Mouse (Mus musculus): ENCODE data around the gene 4930568D16Rik. TPM values are rescaled to one million over a fixed set of nuclear protein-coding genes. Genes with fewer than 3 reads are reported as not detected.

The 4930568D16Rik gene
- polyA plus RNA-seq (2015; fragmentation: Nextera tagmentation; extraction: Ambion mirVana) = not detected in 2 replicates

DNA sequence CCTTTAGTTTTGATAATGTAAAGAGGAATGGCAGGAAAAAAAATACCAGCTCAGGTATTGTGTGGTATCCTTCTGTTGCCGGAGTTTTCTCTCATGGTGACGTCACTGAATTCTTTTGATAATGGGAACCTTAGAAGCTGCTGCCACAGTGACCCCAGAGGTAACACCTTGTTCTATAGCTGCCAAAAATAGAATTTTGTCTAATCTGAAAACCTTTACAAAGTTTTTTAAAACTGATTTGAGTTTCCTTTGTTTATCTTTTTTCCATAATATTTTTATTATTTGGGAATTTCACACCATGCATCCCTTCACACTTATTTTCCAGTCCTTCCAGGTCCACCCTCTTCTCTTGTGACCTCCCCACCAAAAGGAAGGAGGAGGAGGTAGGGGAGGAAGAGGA is at the start of gene 4930568D16Rik:
4930568D16Rik (minus strand) TSS at position 101 of the 400 bp plus-strand sequence.
- Histone ChIP-seq H3K27ac (replicated peaks) (no peak within 1 kb of the TSS), H3K9ac (replicated peaks) (no peak within 1 kb of the TSS), H3K4me3 (replicated peaks) (no peak within 1 kb of the TSS), H3K4me1 (no peaks in the 10 kb centered on the region), H3K27me3 (replicated peaks) (no peaks in the 10 kb centered on the region), H3K9me3 (replicated peaks) (no peaks in the 10 kb centered on the region), H3K36me3 (no peaks in the 10 kb centered on the region), H3K4me2 (no peak within 1 kb of the TSS)
- WGBS = 85% methylated on average over 2 of the region's 2 CpGs
- ATAC-seq (ENCODE audit: low FRiP score) = no peak

- Histone ChIP-seq H3K4me2 (no peak overlapping the region), H3K36me3 (no peaks in the 10 kb centered on the region; the same call in 1 of the 2 replicates), H3K27me3 (replicated peaks) (no peaks in the 10 kb centered on the region), H3K4me1 (no peaks in the 10 kb centered on the region), H3K4me3 (replicated peaks) (no peak overlapping the region), H3K9me3 (replicated peaks) (no peaks in the 10 kb centered on the region), H3K27ac (replicated peaks) (no peak overlapping the region), H3K9ac (replicated peaks) (no peak overlapping the region)
- 86% methylated on average over 1 of the region's 1 CpGs for WGBS
- no peak for ATAC-seq (ENCODE audit: low FRiP score)
Measured at GRCm38 (mm10) chr2:35417231-35417630, 49.7 kb upstream of the 4930568D16Rik start.

DNA sequence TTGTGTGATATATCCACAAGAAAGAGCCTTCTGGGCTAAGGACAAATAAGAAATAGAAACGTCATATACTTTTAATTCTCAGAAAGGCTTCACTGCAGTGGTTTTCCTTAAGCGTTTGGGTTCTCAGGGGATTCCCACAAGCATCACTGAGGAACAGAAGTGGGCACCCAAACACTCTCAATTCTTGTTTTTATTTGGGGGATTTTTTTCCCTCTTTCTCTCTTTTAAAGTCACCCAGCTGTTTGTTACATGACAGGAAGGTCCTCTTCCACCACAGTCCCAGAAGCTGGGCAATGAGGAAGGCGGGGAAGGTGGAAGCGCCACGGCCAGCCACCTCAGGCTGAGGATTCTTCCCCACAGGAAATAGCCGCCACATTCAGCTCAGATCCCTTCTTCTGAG is 48.9 kb upstream of the 4930568D16Rik start:
- Histone ChIP-seq H3K27ac (replicated peaks) (no peak overlapping the region), H3K9ac (replicated peaks) (no peak overlapping the region), H3K4me3 (replicated peaks) (no peak overlapping the region), H3K4me1 (no peaks in the 10 kb centered on the region), H3K9me3 (replicated peaks) (no peaks in the 10 kb centered on the region), H3K4me2 (no peak overlapping the region), H3K36me3 (no peaks in the 10 kb centered on the region; the same call in 1 of the 2 replicates), H3K27me3 (replicated peaks) (no peaks in the 10 kb centered on the region)
- 76% methylated on average over 6 of the region's 6 CpGs for WGBS
- no peak for ATAC-seq (ENCODE audit: low FRiP score)

DNA sequence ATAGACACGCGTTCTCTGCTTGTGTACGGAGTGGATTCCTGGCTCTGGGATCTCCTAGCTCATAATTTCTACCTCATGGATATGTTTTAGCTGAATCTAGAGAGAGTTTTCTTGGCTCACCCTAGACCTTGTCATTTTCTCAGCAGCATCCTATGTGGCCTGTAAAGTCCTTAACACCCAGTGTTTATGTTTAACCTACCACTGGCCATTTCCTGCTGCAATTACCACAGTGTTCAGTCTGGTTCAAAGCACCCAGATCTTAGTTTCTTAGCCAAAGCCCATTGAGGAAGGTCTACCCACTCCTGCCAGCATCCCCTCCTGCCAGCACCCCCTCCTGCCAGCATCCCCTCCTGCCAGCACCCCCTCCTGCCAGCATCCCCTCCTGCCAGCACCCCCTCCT is 45.3 kb upstream of the 4930568D16Rik start:
- no peaks in the 10 kb centered on the region for H3K36me3 ChIP-seq
- H3K9ac ChIP-seq (replicated peaks) = no peak overlapping the region
- no peaks in the 10 kb centered on the region for H3K27me3 ChIP-seq (replicated peaks)
- H3K27ac ChIP-seq (replicated peaks) = no peak overlapping the region
- no peaks in the 10 kb centered on the region for H3K4me1 ChIP-seq
- H3K4me3 ChIP-seq (replicated peaks) = no peak overlapping the region
- no peak for ATAC-seq (ENCODE audit: low FRiP score)
- no peak overlapping the region for H3K4me2 ChIP-seq
- WGBS = 98% methylated on average over 3 of the region's 3 CpGs
- no peaks in the 10 kb centered on the region for H3K9me3 ChIP-seq (replicated peaks)

GRCm38 (mm10) chr2:35412246-35412645 is 44.7 kb upstream of the 4930568D16Rik start:
- WGBS = 87% methylated on average over 2 of the region's 2 CpGs
- no peaks in the 10 kb centered on the region for H3K36me3 ChIP-seq

DNA sequence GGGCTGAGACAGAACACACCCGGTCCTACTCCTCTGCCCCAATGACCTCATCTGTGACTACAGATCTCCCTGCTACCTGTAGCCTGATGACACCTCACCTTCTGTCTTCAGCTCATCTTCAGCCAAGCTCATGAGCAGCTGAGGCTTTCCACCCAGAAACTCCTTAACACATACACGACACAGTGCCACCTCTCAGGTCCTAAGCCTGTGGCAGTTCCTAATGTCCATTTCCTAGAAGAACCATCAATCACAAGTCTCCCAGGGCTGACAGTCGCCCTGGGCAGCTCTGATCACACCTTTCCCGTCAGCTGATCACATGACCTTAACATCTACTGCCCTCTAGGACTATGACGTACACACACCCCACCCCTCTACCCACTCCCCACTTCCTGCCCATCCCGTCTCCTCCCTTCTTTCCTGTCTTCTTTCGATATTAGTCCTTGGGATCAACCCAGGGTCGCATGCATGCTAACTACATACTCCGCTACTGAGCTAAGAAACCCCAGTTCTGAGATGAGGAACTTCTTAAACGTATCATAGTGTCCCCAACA is 44.2 kb upstream of the 4930568D16Rik start:
- no peak overlapping the region for H3K4me2 ChIP-seq

More at GRCm38 (mm10) chr2:35412246-35412645, 44.7 kb upstream of the 4930568D16Rik start:
- Histone ChIP-seq H3K4me1 (no peaks in the 10 kb centered on the region), H3K9ac (replicated peaks) (no peak overlapping the region), H3K4me2 (no peak overlapping the region), H3K9me3 (replicated peaks) (no peaks in the 10 kb centered on the region), H3K4me3 (replicated peaks) (no peak overlapping the region), H3K27me3 (replicated peaks) (no peaks in the 10 kb centered on the region), H3K27ac (replicated peaks) (no peak overlapping the region)
- no peak for ATAC-seq (ENCODE audit: low FRiP score)

GRCm38 (mm10) chr2:35409466-35409865 is 41.9 kb upstream of the 4930568D16Rik start:
- Histone ChIP-seq H3K4me3 (replicated peaks) (no peak overlapping the region), H3K36me3 (no peaks in the 10 kb centered on the region), H3K27ac (replicated peaks) (no peak overlapping the region), H3K4me1 (no peaks in the 10 kb centered on the region), H3K9ac (replicated peaks) (no peak overlapping the region), H3K9me3 (replicated peaks) (no peaks in the 10 kb centered on the region), H3K4me2 (no peak overlapping the region), H3K27me3 (replicated peaks) (no peaks in the 10 kb centered on the region)
- WGBS = 89% methylated on average over 6 of the region's 6 CpGs
- ATAC-seq (ENCODE audit: low FRiP score) = no peak

More for the DNA sequence above, 44.2 kb upstream of the 4930568D16Rik start:
- no peak overlapping the region for H3K27ac ChIP-seq (replicated peaks)
- no peaks in the 10 kb centered on the region for H3K36me3 ChIP-seq
- no peaks in the 10 kb centered on the region for H3K9me3 ChIP-seq (replicated peaks)
- no peak overlapping the region for H3K9ac ChIP-seq (replicated peaks)
- H3K27me3 ChIP-seq (replicated peaks) = no peaks in the 10 kb centered on the region
- no peak overlapping the region for H3K4me3 ChIP-seq (replicated peaks)
- H3K4me1 ChIP-seq = no peaks in the 10 kb centered on the region
- 87% methylated on average over 10 of the region's 10 CpGs for WGBS
- no peak for ATAC-seq (ENCODE audit: low FRiP score)

DNA sequence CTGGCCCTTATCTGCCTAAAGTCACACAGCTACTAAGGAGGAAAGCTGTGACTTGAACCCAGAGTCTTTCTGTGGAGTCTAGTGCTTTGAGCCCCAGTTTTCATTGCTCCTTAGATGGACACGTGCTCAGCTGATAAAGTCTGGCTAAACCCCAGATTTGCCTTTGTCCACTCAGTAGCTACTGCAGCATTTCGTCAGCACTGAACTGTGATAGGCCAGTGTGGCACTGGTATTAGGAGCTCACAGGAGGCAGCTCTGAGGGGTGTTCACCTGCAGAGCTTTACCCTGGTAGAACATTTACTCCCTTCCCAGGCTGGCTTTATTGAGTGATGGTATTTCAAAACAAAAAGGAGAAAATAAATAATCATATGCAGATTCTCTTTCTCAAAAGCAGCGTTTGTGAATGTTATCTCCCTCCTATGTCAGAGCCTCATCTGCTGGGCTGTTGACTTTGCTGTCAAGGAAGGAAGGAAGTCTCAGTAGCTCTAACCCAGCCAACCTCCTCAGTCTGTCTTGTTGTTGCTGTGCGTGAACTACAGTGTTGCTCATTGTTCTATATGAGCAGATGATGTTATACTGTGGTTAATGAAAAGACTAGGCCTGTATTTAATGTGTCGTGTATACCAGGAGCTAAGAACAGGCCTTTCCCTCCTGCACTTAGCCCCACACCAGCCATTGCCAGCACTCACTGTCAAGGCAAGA is 41.0 kb upstream of the 4930568D16Rik start:
- WGBS = 84% methylated on average over 5 of the region's 5 CpGs

DNA sequence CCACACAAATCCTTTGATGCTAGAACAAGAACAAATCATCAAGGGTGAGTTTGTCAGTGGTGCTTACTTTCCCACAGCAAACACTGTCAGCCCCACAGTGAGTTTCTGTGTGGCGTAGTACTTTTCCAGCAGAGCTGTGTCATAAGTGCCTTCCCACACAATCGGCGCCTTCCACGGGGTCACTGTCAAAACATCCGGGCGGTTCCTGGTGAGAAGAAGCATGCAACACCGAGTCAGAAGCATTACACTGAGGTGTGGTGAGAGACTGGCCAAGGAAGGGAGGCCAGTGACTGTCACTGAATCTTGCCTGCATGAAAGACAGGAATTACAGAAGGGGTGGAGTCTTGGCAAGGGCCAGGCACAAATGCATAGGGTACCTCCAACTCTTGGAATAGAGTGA is 40.3 kb upstream of the 4930568D16Rik start:
- H3K36me3 ChIP-seq = no peaks in the 10 kb centered on the region
- no peak for ATAC-seq (ENCODE audit: low FRiP score)
- H3K9me3 ChIP-seq (replicated peaks) = no peaks in the 10 kb centered on the region
- 84% methylated on average over 7 of the region's 7 CpGs for WGBS
- no peak overlapping the region for H3K27ac ChIP-seq (replicated peaks)
- H3K27me3 ChIP-seq (replicated peaks) = no peaks in the 10 kb centered on the region
- H3K4me1 ChIP-seq = no peaks in the 10 kb centered on the region
- no peak overlapping the region for H3K4me3 ChIP-seq (replicated peaks)
- no peak overlapping the region for H3K4me2 ChIP-seq
- no peak overlapping the region for H3K9ac ChIP-seq (replicated peaks)

More for the DNA sequence above, 41.0 kb upstream of the 4930568D16Rik start:
- no peaks in the 10 kb centered on the region for H3K9me3 ChIP-seq (replicated peaks)
- no peak for ATAC-seq (ENCODE audit: low FRiP score)
- no peak overlapping the region for H3K4me3 ChIP-seq (replicated peaks)
- no peaks in the 10 kb centered on the region for H3K36me3 ChIP-seq
- H3K9ac ChIP-seq (replicated peaks) = no peak overlapping the region
- H3K27me3 ChIP-seq (replicated peaks) = no peaks in the 10 kb centered on the region
- H3K4me2 ChIP-seq = no peak overlapping the region
- no peaks in the 10 kb centered on the region for H3K4me1 ChIP-seq
- no peak overlapping the region for H3K27ac ChIP-seq (replicated peaks)

DNA sequence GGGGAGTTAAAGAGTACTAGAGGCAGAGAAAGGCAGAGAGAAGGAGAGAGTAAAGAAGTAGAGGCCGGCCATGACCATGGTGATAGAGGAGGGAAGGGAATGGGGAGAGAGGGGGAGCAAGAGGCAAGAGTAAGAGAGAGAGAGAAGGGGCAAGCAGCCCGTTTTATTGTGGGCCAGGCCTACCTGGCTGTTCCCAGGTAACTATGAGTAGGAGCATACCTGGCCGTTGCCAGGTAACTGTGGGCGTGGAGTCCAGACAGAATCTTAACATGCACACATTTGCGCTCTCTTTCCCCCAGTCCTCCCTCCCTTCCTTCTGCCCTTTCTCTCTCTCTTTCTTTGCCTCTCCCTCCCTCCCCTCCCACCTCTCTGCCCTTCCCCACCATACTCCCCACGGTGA is 39.7 kb upstream of the 4930568D16Rik start:
- H3K9me3 ChIP-seq (replicated peaks) = no peaks in the 10 kb centered on the region
- H3K4me1 ChIP-seq = no peaks in the 10 kb centered on the region

DNA sequence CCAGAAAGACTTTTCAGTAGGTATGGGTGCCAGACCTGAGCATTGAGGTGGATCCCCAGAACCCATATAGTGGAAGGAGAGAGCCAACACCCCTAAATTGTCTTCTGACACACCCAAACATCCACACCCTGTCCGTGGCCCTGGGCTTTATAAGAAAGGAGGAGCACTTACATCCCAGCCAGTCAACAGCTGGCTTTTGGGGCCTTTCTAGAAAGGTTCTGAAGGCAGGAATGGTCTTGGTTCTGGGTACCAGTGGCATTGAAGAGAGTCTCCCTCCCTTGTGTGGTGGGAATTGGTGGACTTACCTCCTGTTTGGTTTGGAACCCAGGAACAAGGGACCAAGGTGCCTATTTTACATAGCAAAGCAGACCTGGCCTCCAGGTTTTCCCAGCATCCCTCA is 39.1 kb upstream of the 4930568D16Rik start:
- H3K27ac ChIP-seq (replicated peaks) = no peak overlapping the region
- H3K36me3 ChIP-seq = no peaks in the 10 kb centered on the region
- no peak for ATAC-seq (ENCODE audit: low FRiP score)
- H3K4me1 ChIP-seq = no peaks in the 10 kb centered on the region
- H3K27me3 ChIP-seq (replicated peaks) = no peaks in the 10 kb centered on the region
- H3K9ac ChIP-seq (replicated peaks) = no peak overlapping the region
- no peak overlapping the region for H3K4me3 ChIP-seq (replicated peaks)
- 83% methylated on average over 1 of the region's 1 CpGs for WGBS
- no peaks in the 10 kb centered on the region for H3K9me3 ChIP-seq (replicated peaks)
- no peak overlapping the region for H3K4me2 ChIP-seq

More for the DNA sequence above, 39.7 kb upstream of the 4930568D16Rik start:
- Histone ChIP-seq H3K4me2 (no peak overlapping the region), H3K9ac (replicated peaks) (no peak overlapping the region), H3K36me3 (no peaks in the 10 kb centered on the region), H3K4me3 (replicated peaks) (no peak overlapping the region), H3K27ac (replicated peaks) (no peak overlapping the region), H3K27me3 (replicated peaks) (no peaks in the 10 kb centered on the region)
- no peak for ATAC-seq (ENCODE audit: low FRiP score)
- WGBS = 86% methylated on average over 6 of the region's 6 CpGs

- 94% methylated on average over 16 of the region's 16 CpGs for WGBS
- H3K4me2 ChIP-seq = no peak overlapping the region
- no peaks in the 10 kb centered on the region for H3K36me3 ChIP-seq
- H3K9me3 ChIP-seq (replicated peaks) = no peaks in the 10 kb centered on the region
- no peak overlapping the region for H3K9ac ChIP-seq (replicated peaks)
- no peak overlapping the region for H3K4me3 ChIP-seq (replicated peaks)
- ATAC-seq (ENCODE audit: low FRiP score) = no peak
- H3K27ac ChIP-seq (replicated peaks) = no peak overlapping the region
- no peaks in the 10 kb centered on the region for H3K4me1 ChIP-seq
- no peaks in the 10 kb centered on the region for H3K27me3 ChIP-seq (replicated peaks)
Measured at GRCm38 (mm10) chr2:35402391-35402790, 34.9 kb upstream of the 4930568D16Rik start.
